Mouse (Mus musculus): ENCODE data around the gene Gdpgp1. TPM values are rescaled to one million over a fixed set of nuclear protein-coding genes. Genes with fewer than 3 reads are reported as not detected.
A peak's percentile ranks its signal among the peaks of the same experiment; 100 is the strongest.

Gdpgp1 gene
- total and polyA plus RNA-seq, 3 experiments = 3.7 to 10.2 (median 5.9) TPM

GRCm38 (mm10) chr7:80213604-80214003, 19.1 kb upstream of the Gdpgp1 start:
- H3K4me1 ChIP-seq (ENCODE audit: insufficient read depth, low read depth, low read length) = peaks cover 79% of the 10 kb centered on the region
- TF ChIP-seq GATA1 (IDR thresholded peaks at IDR 0.05; ENCODE audit: borderline replicate concordance, low read length) (no peak), GATA2 (IDR thresholded peaks at IDR 0.05; ENCODE audit: borderline replicate concordance, low read depth, low read length) (no peak), TAL1 (conservative IDR thresholded peaks at IDR 0.05; ENCODE audit: low read depth, low read length) (no peak), CTCF (IDR thresholded peaks at IDR 0.05; ENCODE audit: low read depth, low read length) (no peak), POLR2AphosphoS5 (IDR thresholded peaks at IDR 0.05; ENCODE audit: insufficient replicate concordance, low read depth, low read length) (no peak)
- H3K27me3 ChIP-seq (ENCODE audit: insufficient read depth, low read length) = no peaks in the 10 kb centered on the region
- no peaks in the 10 kb centered on the region for H3K9me3 ChIP-seq (replicated peaks)
- DNase-seq (ENCODE audit: low spot score) = no peak
- no peak overlapping the region for H3K4me3 ChIP-seq (ENCODE audit: low read depth, low read length)
- ATAC-seq (ENCODE audit: extremely low read depth, insufficient number of reproducible peaks, low FRiP score, poor library complexity, severe bottlenecking) = no peak
- peaks cover 81% of the 10 kb centered on the region for H3K36me3 ChIP-seq (replicated peaks)

DNA sequence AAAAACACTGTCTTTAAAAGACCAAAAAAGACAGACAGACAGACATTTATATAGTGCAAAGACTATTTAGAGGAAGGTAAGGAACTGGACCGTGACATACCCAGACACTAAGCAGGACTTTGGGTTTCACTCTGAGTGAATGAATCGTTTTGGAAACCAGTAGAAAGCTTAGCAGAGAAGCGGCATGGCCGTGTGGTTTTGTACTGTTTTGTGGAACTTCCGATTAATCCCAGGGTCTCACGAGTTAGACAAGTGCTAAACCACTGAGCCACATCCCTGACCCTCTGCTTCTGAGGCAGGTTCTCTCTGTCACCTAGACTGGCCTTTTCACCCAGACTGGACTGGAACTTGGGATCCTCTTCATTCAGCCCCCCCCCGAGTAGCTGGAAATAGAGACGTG, 18.2 kb upstream of the Gdpgp1 start:
- H3K4me1 ChIP-seq (ENCODE audit: insufficient read depth, low read depth, low read length) = peaks cover 70% of the 10 kb centered on the region
- ATAC-seq (ENCODE audit: extremely low read depth, insufficient number of reproducible peaks, low FRiP score, poor library complexity, severe bottlenecking) = no peak
- no peak for DNase-seq (ENCODE audit: low spot score)
- no peaks in the 10 kb centered on the region for H3K27me3 ChIP-seq (ENCODE audit: insufficient read depth, low read length)
- H3K4me3 ChIP-seq (ENCODE audit: low read depth, low read length) = no peak overlapping the region
- no peaks in the 10 kb centered on the region for H3K9me3 ChIP-seq (replicated peaks)
- H3K36me3 ChIP-seq (replicated peaks) = peaks cover 89% of the 10 kb centered on the region
- no peak for TF ChIP-seq TAL1 (conservative IDR thresholded peaks at IDR 0.05; ENCODE audit: low read depth, low read length)
- no peak for TF ChIP-seq GATA1 (IDR thresholded peaks at IDR 0.05; ENCODE audit: borderline replicate concordance, low read length)
- no peak for TF ChIP-seq GATA2 (IDR thresholded peaks at IDR 0.05; ENCODE audit: borderline replicate concordance, low read depth, low read length)
- TF ChIP-seq CTCF (IDR thresholded peaks at IDR 0.05; ENCODE audit: low read depth, low read length) = no peak
- no peak for TF ChIP-seq POLR2AphosphoS5 (IDR thresholded peaks at IDR 0.05; ENCODE audit: insufficient replicate concordance, low read depth, low read length)

- TF ChIP-seq CTCF (IDR thresholded peaks at IDR 0.05; ENCODE audit: low read depth, low read length) = peak; percentile 82; the same call in 1 of the 2 replicates
- no peak for TF ChIP-seq TAL1 (conservative IDR thresholded peaks at IDR 0.05; ENCODE audit: low read depth, low read length)
- no peak for TF ChIP-seq GATA2 (IDR thresholded peaks at IDR 0.05; ENCODE audit: borderline replicate concordance, low read depth, low read length)
- peaks cover 96% of the 10 kb centered on the region for H3K36me3 ChIP-seq (replicated peaks)
- DNase-seq (ENCODE audit: low spot score) (no peak), ATAC-seq (ENCODE audit: extremely low read depth, insufficient number of reproducible peaks, low FRiP score, poor library complexity, severe bottlenecking) (no peak; the same call in 1 of the 2 replicates)
- H3K27me3 ChIP-seq (ENCODE audit: insufficient read depth, low read length) = no peaks in the 10 kb centered on the region
- H3K4me1 ChIP-seq (ENCODE audit: insufficient read depth, low read depth, low read length) = peaks cover 65% of the 10 kb centered on the region
- no peaks in the 10 kb centered on the region for H3K9me3 ChIP-seq (replicated peaks)
- H3K4me3 ChIP-seq (ENCODE audit: low read depth, low read length) = no peak overlapping the region
Observed at GRCm38 (mm10) chr7:80215398-80215797, 17.3 kb upstream of the Gdpgp1 start.

- Histone ChIP-seq H3K27me3 (ENCODE audit: insufficient read depth, low read length) (no peaks in the 10 kb centered on the region; the same call in 1 of the 2 replicates), H3K9me3 (replicated peaks) (no peaks in the 10 kb centered on the region), H3K36me3 (replicated peaks) (peaks cover 98% of the 10 kb centered on the region), H3K4me1 (ENCODE audit: insufficient read depth, low read depth, low read length) (peaks cover 53% of the 10 kb centered on the region), H3K4me3 (ENCODE audit: low read depth, low read length) (no peak overlapping the region)
- DNase-seq (ENCODE audit: low spot score) = no peak
- TF ChIP-seq GATA1 (IDR thresholded peaks at IDR 0.05; ENCODE audit: borderline replicate concordance, low read length) = no peak
- ATAC-seq (ENCODE audit: extremely low read depth, insufficient number of reproducible peaks, low FRiP score, poor library complexity, severe bottlenecking) = no peak
Observed at GRCm38 (mm10) chr7:80216566-80216965, 16.1 kb upstream of the Gdpgp1 start.

- H3K36me3 ChIP-seq (replicated peaks) = peaks cover 98% of the 10 kb centered on the region
- ATAC-seq (ENCODE audit: extremely low read depth, insufficient number of reproducible peaks, low FRiP score, poor library complexity, severe bottlenecking) = no peak
- H3K9me3 ChIP-seq (replicated peaks) = no peaks in the 10 kb centered on the region
- H3K27me3 ChIP-seq (ENCODE audit: insufficient read depth, low read length) = no peaks in the 10 kb centered on the region; the same call in 1 of the 2 replicates
- H3K4me1 ChIP-seq (ENCODE audit: insufficient read depth, low read depth, low read length) = peaks cover 35% of the 10 kb centered on the region
- DNase-seq (ENCODE audit: low spot score) = no peak
- TF ChIP-seq GATA2 (IDR thresholded peaks at IDR 0.05; ENCODE audit: borderline replicate concordance, low read depth, low read length) = no peak
- TF ChIP-seq CTCF (IDR thresholded peaks at IDR 0.05; ENCODE audit: low read depth, low read length) = no peak
- TF ChIP-seq GATA1 (IDR thresholded peaks at IDR 0.05; ENCODE audit: borderline replicate concordance, low read length) = no peak
- no peak for TF ChIP-seq POLR2AphosphoS5 (IDR thresholded peaks at IDR 0.05; ENCODE audit: insufficient replicate concordance, low read depth, low read length)
- no peak for TF ChIP-seq TAL1 (conservative IDR thresholded peaks at IDR 0.05; ENCODE audit: low read depth, low read length)
- no peak overlapping the region for H3K4me3 ChIP-seq (ENCODE audit: low read depth, low read length)
Observed at GRCm38 (mm10) chr7:80218666-80219065, 14.0 kb upstream of the Gdpgp1 start.

GRCm38 (mm10) chr7:80220237-80220797, 12.3 kb upstream of the Gdpgp1 start:
- Histone ChIP-seq H3K4me3 (ENCODE audit: low read depth, low read length) (no peak overlapping the region), H3K9me3 (replicated peaks) (no peaks in the 10 kb centered on the region), H3K4me1 (ENCODE audit: insufficient read depth, low read depth, low read length) (peaks cover 30% of the 10 kb centered on the region), H3K36me3 (replicated peaks) (peaks cover 98% of the 10 kb centered on the region), H3K27me3 (ENCODE audit: insufficient read depth, low read length) (no peaks in the 10 kb centered on the region; the same call in 1 of the 2 replicates)
- DNase-seq (ENCODE audit: low spot score) (no peak), ATAC-seq (ENCODE audit: extremely low read depth, insufficient number of reproducible peaks, low FRiP score, poor library complexity, severe bottlenecking) (no peak)
- no peak for TF ChIP-seq GATA1 (IDR thresholded peaks at IDR 0.05; ENCODE audit: borderline replicate concordance, low read length)
- TF ChIP-seq CTCF (IDR thresholded peaks at IDR 0.05; ENCODE audit: low read depth, low read length) = no peak
- TF ChIP-seq GATA2 (IDR thresholded peaks at IDR 0.05; ENCODE audit: borderline replicate concordance, low read depth, low read length) = no peak
- no peak for TF ChIP-seq POLR2AphosphoS5 (IDR thresholded peaks at IDR 0.05; ENCODE audit: insufficient replicate concordance, low read depth, low read length)
- TF ChIP-seq TAL1 (conservative IDR thresholded peaks at IDR 0.05; ENCODE audit: low read depth, low read length) = no peak

Data from G1E (cell line).